Mouse (Mus musculus) bone marrow, adult 2 months (tissue): ENCODE data around the gene Orc5.
"Not testable (repeated sequence)": the region's sequence is repeated elsewhere in the genome, so short reads cannot be mapped to it uniquely, and the experiment has no call there.

ENCODE experiments used
- CTCF ChIP-seq: fragments of 200-500 bp; IDR thresholded peaks from 2 replicates; pipeline ENCODE4 v1.5.1; 2011; ENCODE audit warnings: low read length, control low read depth; ENCODE audit not compliant: control insufficient read depth, insufficient read depth
- POLR2A ChIP-seq: fragments of 200-500 bp; IDR thresholded peaks from 2 replicates; pipeline ENCODE4 v1.6.1; 2011; ENCODE audit warnings: low read depth, mild to moderate bottlenecking, control low read depth, low read length, borderline replicate concordance; ENCODE audit not compliant: control insufficient read depth

DNA sequence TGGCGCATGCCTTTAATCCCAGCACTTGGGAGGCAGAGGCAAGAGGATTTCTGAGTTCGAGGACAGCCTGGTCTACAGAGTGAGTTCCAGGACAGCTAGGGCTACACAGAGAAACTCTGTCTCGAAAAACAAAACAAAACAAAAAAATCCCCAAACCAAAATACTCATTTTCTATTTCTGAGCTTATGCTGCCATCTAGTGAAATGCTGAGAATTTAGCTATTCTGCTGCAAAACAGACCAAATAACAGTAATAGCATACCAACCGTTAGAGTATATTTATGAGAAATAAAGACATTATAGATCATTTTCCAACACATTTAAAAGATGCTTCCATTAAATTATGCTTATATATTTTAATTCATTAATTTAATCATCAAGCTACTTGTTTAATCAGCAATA, 34.5 kb downstream of the Orc5 start:
- not testable (repeated sequence) for TF ChIP-seq CTCF, POLR2A
